Mouse (Mus musculus) layer of hippocampus, postnatal 14 days (tissue): ENCODE results near the gene Tprg. TPM values are rescaled to one million over a fixed set of nuclear protein-coding genes. Genes with fewer than 3 reads are reported as not detected.

Experiments
- DNase-seq, 2 experiments: peaks; one replicate each; pipeline ENCODE4 v3.0.0; 2021 to 2022; ENCODE audit warnings: low spot score in 2 of 2, mixed read lengths in 1 of 2
- total RNA-seq, 2 experiments: library from RNA; stranded (reverse); gene quantifications; 2 replicates each; pipeline ENCODE4 v1.2.3; 2021

The Tprg gene
- total RNA-seq, 2 experiments from 2014 or later: not detected

GRCm38 (mm10) chr16:25422997-25423396 is 136.4 kb downstream of the Tprg start:
- no peak for DNase-seq

GRCm38 (mm10) chr16:25424001-25424400 is 137.4 kb downstream of the Tprg start:
- DNase-seq: no peak

- no peak for DNase-seq
Observed at GRCm38 (mm10) chr16:25424915-25425314, 138.3 kb downstream of the Tprg start.

GRCm38 (mm10) chr16:25425376-25425775 is 138.8 kb downstream of the Tprg start:
- no peak for DNase-seq

GRCm38 (mm10) chr16:25426261-25426660 is 139.6 kb downstream of the Tprg start:
- DNase-seq: no peak

GRCm38 (mm10) chr16:25440039-25440438 is 153.4 kb downstream of the Tprg start:
- DNase-seq: no peak

GRCm38 (mm10) chr16:25445580-25445979 is 159.0 kb downstream of the Tprg start:
- no peak for DNase-seq

GRCm38 (mm10) chr16:25451511-25451910 is 164.9 kb downstream of the Tprg start:
- DNase-seq: no peak

- DNase-seq: peak in 1 of 2 experiments; percentile 9
Observed at GRCm38 (mm10) chr16:25464732-25465131, 178.1 kb downstream of the Tprg start.

GRCm38 (mm10) chr16:25465435-25466139 is 179.0 kb downstream of the Tprg start:
- peak; percentile 20 to 71 for DNase-seq

- no peak for DNase-seq
Observed at GRCm38 (mm10) chr16:25468040-25468439, 181.4 kb downstream of the Tprg start.

GRCm38 (mm10) chr16:25468662-25469061 is 182.0 kb downstream of the Tprg start:
- DNase-seq: no peak
